Mouse (Mus musculus) limb, embryonic 14.5 days (tissue): ENCODE measurements around the gene Fgd4. TPM values are rescaled to one million over a fixed set of nuclear protein-coding genes. Genes with fewer than 3 reads are reported as not detected.
A peak's percentile ranks its signal among the peaks of the same experiment; 100 is the strongest.

Experiments used
- ATAC-seq: fragments of 200-750 bp; cut with Nextera tagmentation; 2 replicates; pipeline ENCODE4 v1.8.0; 2017; ENCODE audit warnings: low read depth, moderate number of reproducible peaks, moderate TSS enrichment; ENCODE audit not compliant: low FRiP score
- DNase-seq: peaks from one replicate; pipeline ENCODE4 v3.0.0-alpha.2; 2015; ENCODE audit warnings: low spot score
- H3K27ac ChIP-seq: fragments of 300-500 bp; sonication (generic); replicated peaks from 2 replicates; pipeline ENCODE4 v1.5.1; 2014; ENCODE audit warnings: low read depth, mild to moderate bottlenecking, low read length, moderate library complexity, mixed read lengths
- H3K27me3 ChIP-seq: fragments of 300-500 bp; sonication (generic); 2 replicates; pipeline ENCODE4 v1.6.1; 2014; ENCODE audit warnings: low read length, mixed read lengths; ENCODE audit not compliant: control insufficient read depth, insufficient read depth
- H3K36me3 ChIP-seq: fragments of 300-500 bp; sonication (generic); 2 replicates; pipeline ENCODE4 v1.6.1; 2014; ENCODE audit warnings: mild to moderate bottlenecking, low read length, moderate library complexity, mixed read lengths; ENCODE audit not compliant: control insufficient read depth, insufficient read depth
- H3K4me1 ChIP-seq: fragments of 300-500 bp; sonication (generic); 2 replicates; pipeline ENCODE4 v1.6.1; 2014; ENCODE audit warnings: antibody characterized with exemption, low read length, mixed read lengths; ENCODE audit not compliant: control insufficient read depth, insufficient read depth
- H3K4me2 ChIP-seq: fragments of 300-500 bp; sonication (generic); replicated peaks from 2 replicates; pipeline ENCODE4 v1.6.1; 2014; ENCODE audit warnings: low read depth, mild to moderate bottlenecking, low read length, moderate library complexity; ENCODE audit not compliant: severe bottlenecking
- H3K4me3 ChIP-seq: fragments of 300-500 bp; sonication (generic); replicated peaks from 2 replicates; pipeline ENCODE4 v1.5.1; 2014; ENCODE audit warnings: low read length
- H3K9ac ChIP-seq: fragments of 300-500 bp; sonication (generic); 2 replicates; pipeline ENCODE4 v1.6.1; 2014; ENCODE audit warnings: mild to moderate bottlenecking, low read depth, low read length, moderate library complexity; ENCODE audit not compliant: severe bottlenecking
- H3K9me3 ChIP-seq: fragments of 300-500 bp; sonication (generic); 2 replicates; pipeline ENCODE4 v1.6.1; 2016; ENCODE audit warnings: low read length; ENCODE audit not compliant: control insufficient read depth
- POLR2A ChIP-seq: fragments of 200-500 bp; IDR thresholded peaks from 2 replicates; pipeline ENCODE4 v1.8.0; 2012; ENCODE audit warnings: inconsistent platforms, mild to moderate bottlenecking, moderate library complexity, borderline replicate concordance; ENCODE audit not compliant: insufficient read depth, insufficient read length; ENCODE audit errors: extremely low read depth
- WGBS: fragments of 180-500 bp; shearing (Covaris S2); extraction: QIAGEN DNeasy Blood & Tissue Kit; methylation state at CpG from one replicate; pipeline ENCODE4 v1.1.7; 2014; 5-methylcytosine and 5-hydroxymethylcytosine counted together
- polyA plus RNA-seq, 2 experiments: library from polyadenylated mRNA; depleted of rRNA in 1 of 2; stranded (reverse) in 1 of 2; unstranded in 1 of 2; fragments of >200 nt; fragmentation: Nextera tagmentation in 1 of 2; extraction: Ambion mirVana in 1 of 2; gene quantifications; 2 replicates each; pipeline versions ENCODE4 v1.2.1 to v1.2.3; 2012 to 2014

Fgd4 gene
- polyA plus RNA-seq, 2 experiments, result 2.7 to 6.0 TPM

GRCm38 (mm10) chr16:16559016-16559877 is 41.1 kb downstream of the Fgd4 start:
- Histone ChIP-seq H3K27ac (peak overlapping the region; percentile 67), H3K4me2 (peak overlapping the region; percentile 40)

GRCm38 (mm10) chr16:16557738-16558137 is 42.6 kb downstream of the Fgd4 start:
- Histone ChIP-seq H3K9me3 (no peaks in the 10 kb centered on the region), H3K27ac (no peak overlapping the region), H3K9ac (no peak overlapping the region), H3K27me3 (no peaks in the 10 kb centered on the region), H3K4me1 (0 out of 2 replicates have a peak, but pooled peaks cover 7% of the 10 kb centered on the region), H3K4me2 (no peak overlapping the region), H3K4me3 (no peak overlapping the region), H3K36me3 (no peaks in the 10 kb centered on the region)
- ATAC-seq, result no peak
- no peak for DNase-seq
- no peak for TF ChIP-seq POLR2A
- WGBS, result 81% methylated on average over 4 of the region's 4 CpGs

More at GRCm38 (mm10) chr16:16559016-16559877, 41.1 kb downstream of the Fgd4 start:
- TF ChIP-seq POLR2A, result no peak
- Histone ChIP-seq H3K9ac (no peak overlapping the region), H3K36me3 (no peaks in the 10 kb centered on the region), H3K4me1 (0 out of 2 replicates have a peak, but pooled peaks cover 7% of the 10 kb centered on the region), H3K27me3 (no peaks in the 10 kb centered on the region), H3K4me3 (peak overlapping the region; percentile 28), H3K9me3 (no peaks in the 10 kb centered on the region)
- 50% methylated on average over 3 of the region's 3 CpGs for WGBS
- no peak for DNase-seq
- 0 out of 2 replicates have a peak, but pooled peaks have one; percentile 8 for ATAC-seq

GRCm38 (mm10) chr16:16554098-16554497 is 46.3 kb downstream of the Fgd4 start:
- WGBS, result 60% methylated on average over 2 of the region's 2 CpGs
- Histone ChIP-seq H3K27ac (no peak overlapping the region), H3K9ac (no peak overlapping the region), H3K4me1 (0 out of 2 replicates have a peak, but pooled peaks cover 3% of the 10 kb centered on the region), H3K4me3 (no peak overlapping the region), H3K9me3 (no peaks in the 10 kb centered on the region), H3K4me2 (no peak overlapping the region), H3K27me3 (no peaks in the 10 kb centered on the region), H3K36me3 (no peaks in the 10 kb centered on the region)
- ATAC-seq (no peak), DNase-seq (no peak)
- no peak for TF ChIP-seq POLR2A

GRCm38 (mm10) chr16:16552197-16552596 is 48.2 kb downstream of the Fgd4 start:
- H3K4me3 ChIP-seq, result no peak overlapping the region

GRCm38 (mm10) chr16:16549105-16549504 is 51.2 kb downstream of the Fgd4 start:
- no peak overlapping the region for H3K4me3 ChIP-seq
- DNase-seq, result no peak
- no peak for TF ChIP-seq POLR2A
- H3K4me1 ChIP-seq, result no peaks in the 10 kb centered on the region
- WGBS, result 73% methylated on average over 2 of the region's 2 CpGs
- ATAC-seq, result no peak
- H3K36me3 ChIP-seq, result no peaks in the 10 kb centered on the region
- H3K4me2 ChIP-seq, result no peak overlapping the region
- no peaks in the 10 kb centered on the region for H3K9me3 ChIP-seq
- no peaks in the 10 kb centered on the region for H3K27me3 ChIP-seq
- no peak overlapping the region for H3K9ac ChIP-seq
- no peak overlapping the region for H3K27ac ChIP-seq

More at GRCm38 (mm10) chr16:16552197-16552596, 48.2 kb downstream of the Fgd4 start:
- no peak for ATAC-seq
- WGBS, result 59% methylated on average over 2 of the region's 2 CpGs
- Histone ChIP-seq H3K27me3 (no peaks in the 10 kb centered on the region), H3K4me2 (no peak overlapping the region), H3K36me3 (no peaks in the 10 kb centered on the region), H3K9ac (no peak overlapping the region), H3K27ac (no peak overlapping the region), H3K9me3 (no peaks in the 10 kb centered on the region), H3K4me1 (no peaks in the 10 kb centered on the region)
- TF ChIP-seq POLR2A, result no peak
- no peak for DNase-seq
